Mouse (Mus musculus) gastrocnemius, adult 2 months (tissue): ENCODE data around the gene Ugt1a1. TPM values are rescaled to one million over a fixed set of nuclear protein-coding genes. Genes with fewer than 3 reads are reported as not detected.

Source experiments
- DNase-seq: peaks from one replicate; pipeline ENCODE4 v3.0.0; 2022
- H3K27ac ChIP-seq: fragments of 200-600 bp; 2 replicates; pipeline ENCODE4 v1.8.1; 2022; ENCODE audit warnings: mild to moderate bottlenecking
- H3K4me3 ChIP-seq: fragments of 200-600 bp; 2 replicates; pipeline ENCODE4 v1.8.1; 2022; ENCODE audit warnings: mild to moderate bottlenecking, moderate library complexity
- CTCF ChIP-seq: fragments of 200-600 bp; IDR thresholded peaks from 2 replicates; pipeline ENCODE4 v1.8.1; 2022; ENCODE audit warnings: antibody characterized with exemption, mild to moderate bottlenecking, moderate library complexity
- intact Hi-C: fragments of 180-260 bp; cut with DNase I; formaldehyde crosslinking; loops from one replicate; pipeline ENCODE4 v1.15.1; 2025
- total RNA-seq, 2 experiments: library from RNA; stranded (reverse); gene quantifications; 2 replicates each; pipeline ENCODE4 v1.2.3; 2021

Gene Ugt1a1
- total RNA-seq, 2 experiments from 2014 or later, result not detected

DNA sequence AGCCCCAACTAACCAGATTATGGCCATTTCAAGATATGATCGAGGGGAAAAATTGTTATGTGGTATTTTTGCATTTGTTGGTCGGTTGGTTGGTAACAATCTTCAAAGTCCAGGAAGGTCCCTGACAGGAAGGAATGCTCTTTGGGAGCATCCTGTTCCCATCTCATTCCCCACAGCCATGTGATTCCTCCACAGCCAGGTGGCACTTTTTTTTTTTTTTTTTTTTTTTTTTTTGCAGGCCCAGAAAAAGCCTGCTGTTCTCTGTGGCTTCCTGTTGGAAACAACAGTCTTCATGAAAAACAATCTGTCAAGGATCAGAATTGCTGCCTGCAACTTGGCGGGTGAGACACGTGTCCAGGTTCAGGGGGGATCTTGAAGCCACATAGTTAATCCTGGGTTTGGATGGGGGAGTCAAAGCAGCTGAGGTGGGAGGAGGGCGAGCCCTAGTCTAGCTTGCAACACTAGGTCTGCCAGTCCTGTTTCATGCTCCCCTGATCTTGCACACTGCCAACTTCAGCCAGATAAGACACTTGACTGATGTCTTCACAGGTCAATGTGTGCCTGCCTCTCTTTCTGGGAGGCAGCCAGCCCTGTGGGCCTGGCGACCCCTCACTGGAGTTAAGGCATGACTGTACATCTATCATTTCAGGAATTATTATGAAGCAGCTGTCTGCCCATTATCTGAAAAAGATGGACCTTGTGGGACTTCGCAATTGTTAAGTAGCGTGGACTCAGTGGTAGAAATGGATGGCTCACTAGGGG lies 47.3 kb downstream of the Ugt1a1 start:
- TF ChIP-seq CTCF, result no peak
- DNase-seq, result no peak
- Histone ChIP-seq H3K4me3 (no peak overlapping the region), H3K27ac (no peak overlapping the region)
- intact Hi-C loops, result no loop called here

DNA sequence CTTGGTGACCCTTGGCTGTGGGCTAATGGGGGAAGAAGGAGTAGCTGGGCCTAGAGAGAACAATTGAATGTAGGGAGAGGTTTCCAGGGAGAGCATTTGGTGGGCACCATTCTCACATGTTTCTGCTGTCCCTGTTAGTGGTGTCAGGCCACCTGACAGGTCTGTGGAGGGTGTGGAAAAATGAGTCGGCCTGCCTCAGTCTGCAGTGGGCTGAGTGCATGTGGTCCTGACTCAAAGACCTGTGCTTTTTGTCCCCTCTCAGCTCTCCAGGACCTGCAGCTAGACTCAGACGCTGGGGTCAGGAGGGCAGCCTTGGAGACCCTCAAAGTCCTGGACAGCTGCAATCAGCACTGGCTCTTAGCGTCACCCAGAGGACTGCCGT lies 47.9 kb downstream of the Ugt1a1 start:
- Histone ChIP-seq H3K27ac (no peak overlapping the region), H3K4me3 (no peak overlapping the region)
- intact Hi-C loops, result no loop called here
- TF ChIP-seq CTCF, result no peak
- DNase-seq, result no peak

DNA sequence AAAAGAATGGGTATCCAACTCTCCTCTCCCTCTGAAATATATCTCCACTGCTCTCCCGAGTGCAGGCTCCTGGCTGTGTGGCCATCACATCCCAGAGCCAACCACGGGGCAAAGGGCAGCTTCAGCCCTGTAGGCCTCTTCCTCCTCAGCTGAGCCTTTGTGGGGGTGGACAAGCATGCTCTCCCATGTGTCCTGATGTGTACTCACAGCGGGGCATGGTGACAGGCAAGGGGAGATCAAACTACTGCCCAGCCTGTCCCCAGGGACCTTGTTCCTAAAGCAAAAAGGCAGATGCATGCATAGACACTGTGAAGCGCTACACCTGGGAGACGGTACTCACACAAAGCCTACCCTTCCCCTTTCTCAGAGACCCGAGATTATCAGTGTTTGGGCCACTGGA lies 48.4 kb downstream of the Ugt1a1 start:
- Histone ChIP-seq H3K27ac (no peak overlapping the region), H3K4me3 (no peak overlapping the region)
- no peak for DNase-seq
- intact Hi-C loops, result no loop called here
- TF ChIP-seq CTCF, result no peak

DNA sequence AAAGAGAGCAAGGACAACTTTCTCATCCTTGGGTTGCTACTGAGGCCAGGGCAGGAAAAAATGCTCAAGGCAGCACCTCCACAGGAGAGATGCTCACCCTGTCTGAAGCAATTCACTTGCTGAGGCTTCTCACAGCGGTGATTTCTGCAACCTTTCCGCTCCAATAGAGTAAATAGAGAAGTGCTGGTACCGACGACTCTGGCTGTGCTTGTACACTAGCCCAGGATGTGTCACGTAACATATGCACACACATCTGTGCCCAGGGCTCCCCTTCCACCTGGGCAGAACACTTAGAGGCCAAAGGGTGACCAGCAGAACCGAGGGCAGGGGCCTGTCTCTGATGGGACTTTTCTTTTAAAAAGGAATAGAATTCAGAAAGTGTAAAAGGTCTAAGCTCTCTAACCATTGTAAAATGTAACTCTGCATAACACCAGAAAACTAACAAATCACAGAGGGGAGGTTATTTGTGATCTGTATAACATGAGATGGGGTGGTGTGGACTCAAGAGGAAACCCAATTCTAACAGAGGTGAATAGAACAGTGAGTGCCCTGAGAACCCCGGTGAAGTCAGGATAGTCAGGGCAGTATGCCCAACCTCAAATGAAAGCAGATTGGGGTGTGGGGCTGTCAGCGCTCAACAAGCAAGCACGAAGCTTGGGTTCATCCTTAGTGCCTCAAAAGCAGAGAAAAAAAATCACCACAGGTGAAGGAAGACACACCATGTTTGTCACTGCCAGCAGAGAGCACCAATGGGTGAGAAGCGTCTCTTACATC lies 49.0 kb downstream of the Ugt1a1 start:
- H3K27ac ChIP-seq, result no peak overlapping the region
- intact Hi-C loops, result no loop called here
- TF ChIP-seq CTCF, result no peak

DNA sequence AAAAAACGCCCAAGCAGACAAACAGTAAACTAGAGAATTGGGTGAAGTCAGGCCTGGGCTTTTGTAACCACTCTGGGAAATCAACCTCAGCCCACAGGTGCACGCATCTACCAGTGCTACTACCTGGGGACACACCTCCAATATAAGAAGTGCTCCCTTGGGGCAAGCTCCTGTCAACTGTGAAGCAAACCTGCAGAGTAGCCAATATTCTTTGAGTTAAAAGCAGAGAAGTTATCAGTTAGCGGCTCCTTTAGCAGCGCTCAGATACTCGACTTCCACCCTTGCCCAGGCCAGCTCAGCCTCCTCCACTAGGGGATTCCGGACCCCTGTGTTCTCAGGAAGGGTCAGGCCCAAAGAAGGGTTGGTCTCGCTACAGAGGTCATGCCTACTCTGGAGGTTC lies 49.9 kb downstream of the Ugt1a1 start:
- intact Hi-C loops, result no loop called here
- no peak for TF ChIP-seq CTCF
- Histone ChIP-seq H3K4me3 (no peak overlapping the region), H3K27ac (no peak overlapping the region)
- DNase-seq, result no peak

More for the DNA sequence above, 49.0 kb downstream of the Ugt1a1 start:
- no peak overlapping the region for H3K4me3 ChIP-seq
- DNase-seq, result no peak

DNA sequence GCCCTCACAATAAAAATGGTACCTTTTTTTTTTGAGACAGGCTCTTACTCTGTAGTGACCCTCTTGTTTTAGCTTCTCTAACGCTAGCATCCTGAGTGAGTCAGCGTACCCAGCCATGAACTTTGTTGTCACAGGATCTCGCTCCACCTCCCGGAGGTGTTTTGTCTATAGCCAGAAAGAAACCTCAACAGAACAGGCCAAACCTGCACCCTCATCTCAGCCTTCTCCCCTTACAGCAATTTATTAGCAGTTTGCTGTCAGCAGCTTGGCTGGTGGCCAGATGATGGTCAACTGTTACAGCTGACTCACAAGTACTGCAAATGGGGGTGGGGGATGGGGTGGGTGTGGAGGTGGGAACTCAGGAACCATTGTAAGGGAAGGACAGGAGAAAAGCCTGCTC lies 50.5 kb downstream of the Ugt1a1 start:
- H3K4me3 ChIP-seq, result no peak overlapping the region
- TF ChIP-seq CTCF, result no peak
- intact Hi-C loops, result no loop called here
- no peak for DNase-seq
- H3K27ac ChIP-seq, result no peak overlapping the region

DNA sequence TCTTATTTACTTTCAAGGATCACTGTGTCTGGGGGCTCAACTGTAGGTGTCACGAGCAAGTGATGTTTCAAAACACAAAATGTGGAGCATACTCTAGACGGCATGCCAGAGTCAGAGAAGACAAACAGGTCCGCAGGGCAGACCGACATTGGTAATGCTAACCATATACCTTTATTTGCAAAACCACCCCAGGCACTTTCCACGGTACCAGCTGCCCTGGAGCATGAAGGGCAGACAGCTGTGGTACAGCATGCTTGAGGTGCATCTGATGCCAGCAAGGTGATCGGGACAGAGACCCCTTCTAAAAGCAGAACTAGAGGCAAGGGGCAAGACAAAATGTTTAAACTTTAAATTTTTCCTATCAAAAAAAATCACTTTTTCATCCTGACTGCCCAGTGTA lies 51.2 kb downstream of the Ugt1a1 start:
- no peak for TF ChIP-seq CTCF
- no peak for DNase-seq
- intact Hi-C loops, result no loop called here
- Histone ChIP-seq H3K27ac (no peak overlapping the region), H3K4me3 (no peak overlapping the region)

DNA sequence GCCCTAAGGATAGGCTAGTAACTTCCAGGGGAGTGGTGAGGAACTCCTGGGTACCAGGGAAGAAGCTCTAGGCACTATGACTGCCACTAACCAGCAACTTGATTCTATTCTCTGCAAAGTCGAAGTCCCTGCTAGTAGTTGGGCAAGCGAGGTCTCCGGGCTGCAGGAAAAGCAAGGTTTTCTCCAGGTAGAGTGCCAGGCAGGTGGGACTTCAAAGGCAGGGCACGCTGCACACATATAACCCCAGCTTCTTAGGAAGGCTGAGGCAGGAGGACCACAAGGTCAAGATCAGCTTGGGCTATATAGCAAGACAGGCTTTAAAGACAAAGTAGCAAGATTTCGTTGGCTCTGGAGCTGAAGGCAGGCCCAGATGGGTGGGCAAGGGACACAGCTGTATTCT lies 52.0 kb downstream of the Ugt1a1 start:
- no peak for TF ChIP-seq CTCF
- no peak for DNase-seq
- Histone ChIP-seq H3K27ac (no peak overlapping the region), H3K4me3 (no peak overlapping the region)
- intact Hi-C loops, result no loop called here

DNA sequence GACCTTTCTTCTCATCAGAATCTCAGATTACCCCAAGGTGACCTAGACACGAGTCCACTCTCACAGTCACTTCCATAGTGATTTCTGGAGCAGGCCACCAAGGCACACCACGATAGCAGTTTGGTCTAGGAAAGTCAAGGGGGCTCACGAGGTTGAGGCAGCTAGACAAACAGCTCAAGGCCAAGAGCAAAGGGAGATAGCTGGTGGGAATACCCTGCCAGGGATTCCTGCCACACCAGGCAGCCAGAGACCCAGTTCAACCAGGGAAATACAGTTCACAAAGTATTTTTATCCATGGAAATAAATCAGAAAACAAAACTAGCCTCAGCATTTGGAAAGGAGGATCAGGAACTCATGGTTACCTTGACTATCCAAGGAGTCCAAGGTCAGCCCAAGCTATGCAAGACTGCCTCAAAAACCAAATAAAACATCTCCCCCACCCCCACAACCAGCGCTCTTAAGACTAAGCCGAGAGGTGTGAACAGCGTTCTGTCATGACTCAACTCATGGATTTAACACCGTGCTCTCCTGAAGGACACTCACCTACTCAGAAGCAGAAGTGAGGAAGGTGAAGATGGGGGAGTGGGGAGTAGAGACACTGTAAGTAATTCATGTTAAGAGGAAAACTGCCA lies 52.6 kb downstream of the Ugt1a1 start:
- H3K27ac ChIP-seq, result no peak overlapping the region
- intact Hi-C loops, result no loop called here
- H3K4me3 ChIP-seq, result no peak overlapping the region
- TF ChIP-seq CTCF, result no peak
- DNase-seq, result no peak

DNA sequence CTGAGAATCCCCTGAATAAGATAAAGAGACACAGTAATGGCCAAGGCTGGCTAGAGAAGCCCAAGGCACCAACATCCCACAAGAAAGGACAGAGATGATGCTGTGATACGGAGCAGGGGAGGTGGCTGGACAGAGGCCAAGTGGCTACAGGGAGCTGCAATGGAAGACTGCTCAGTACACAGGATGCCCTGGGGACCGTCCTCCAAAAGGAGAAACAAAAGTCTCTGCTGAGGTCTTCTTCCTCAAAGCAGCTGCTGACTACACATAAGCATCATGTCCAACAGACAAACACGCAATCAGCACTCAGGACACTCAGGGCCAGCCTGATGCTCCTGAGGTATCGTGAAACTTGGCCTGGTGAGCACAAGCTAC lies 53.1 kb downstream of the Ugt1a1 start:
- TF ChIP-seq CTCF, result no peak
- intact Hi-C loops, result no loop called here
- Histone ChIP-seq H3K4me3 (no peak overlapping the region), H3K27ac (no peak overlapping the region)
- no peak for DNase-seq

DNA sequence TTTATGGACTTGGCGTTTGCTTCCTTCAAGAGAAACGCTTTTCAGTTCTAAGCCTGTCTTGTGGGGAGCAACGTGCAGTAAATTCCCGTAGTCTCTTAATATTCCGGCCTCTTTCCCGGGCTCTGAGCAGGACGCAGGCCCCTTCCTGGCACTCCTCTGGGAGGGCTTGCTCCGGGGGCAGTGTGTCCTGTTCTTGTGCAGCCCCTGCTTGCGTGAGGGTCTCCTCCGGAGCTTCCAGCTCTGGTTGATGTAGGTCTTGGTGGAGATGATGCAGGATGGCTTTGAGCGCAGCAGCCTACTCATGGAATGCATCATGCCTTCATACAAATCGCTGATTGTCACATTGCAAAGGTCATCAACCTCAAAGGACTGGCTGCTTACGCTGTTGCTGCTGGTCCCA lies 54.4 kb downstream of the Ugt1a1 start:
- Histone ChIP-seq H3K4me3 (no peak overlapping the region), H3K27ac (no peak overlapping the region)
- DNase-seq, result no peak
- TF ChIP-seq CTCF, result no peak
- intact Hi-C loops, result no loop called here

DNA sequence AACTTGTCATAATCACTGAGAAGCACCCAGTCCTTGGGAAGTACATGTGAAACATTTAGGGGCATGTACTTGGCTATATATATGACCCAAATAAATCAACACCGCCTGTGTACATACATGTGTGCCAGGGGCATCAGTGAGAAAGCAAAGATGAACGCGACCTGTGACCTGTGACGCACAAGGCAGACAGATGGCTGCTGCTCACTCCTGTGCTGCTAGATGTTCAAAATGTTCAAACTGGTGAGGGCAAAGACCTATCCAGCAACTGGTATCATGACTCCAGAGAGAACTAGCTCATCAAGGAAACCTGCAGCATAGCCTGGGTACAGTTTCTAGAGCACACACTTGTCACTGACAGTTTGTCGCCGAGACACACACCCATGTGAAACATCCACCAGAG lies 55.7 kb downstream of the Ugt1a1 start:
- no peak overlapping the region for H3K4me3 ChIP-seq
- DNase-seq, result no peak
- intact Hi-C loops, result no loop called here
- H3K27ac ChIP-seq, result no peak overlapping the region
- no peak for TF ChIP-seq CTCF

DNA sequence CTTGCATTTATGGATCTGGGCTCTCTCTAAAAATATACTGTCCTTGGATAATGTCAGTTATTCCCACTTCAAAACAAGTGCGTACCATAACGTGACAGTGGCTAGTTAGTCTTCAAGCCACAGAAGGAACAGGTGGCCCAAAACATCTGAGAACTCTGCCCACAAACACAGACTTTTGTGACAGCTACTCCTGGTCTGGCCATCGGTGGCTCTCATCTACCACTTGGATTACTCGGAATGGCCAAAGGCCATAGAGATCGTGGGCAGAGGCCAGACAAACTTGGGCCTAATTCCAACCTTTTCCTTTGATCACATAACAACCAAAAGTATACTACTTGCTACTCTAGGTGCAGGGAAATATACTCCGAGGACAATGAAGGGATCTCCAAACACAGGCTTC lies 56.3 kb downstream of the Ugt1a1 start:
- no peak overlapping the region for H3K27ac ChIP-seq
- no peak for DNase-seq
- no peak overlapping the region for H3K4me3 ChIP-seq
- no peak for TF ChIP-seq CTCF
- intact Hi-C loops, result no loop called here

Other genes starting within 250 kb of the Ugt1a1 start
- gene Usp40, start 203.4 kb upstream of the Ugt1a1 start, total RNA-seq, result 10 to 100 TPM; 10.1 to 10.5 TPM
- not detected for gene Ugt1a10, start 156.6 kb upstream of the Ugt1a1 start, total RNA-seq
- gene Ugt1a9, start 141.2 kb upstream of the Ugt1a1 start, total RNA-seq, result not detected
- not detected for gene Ugt1a8, start 124.1 kb upstream of the Ugt1a1 start, total RNA-seq
- under 1 TPM in 1 of 2 experiments, not detected in 1; 0.59 TPM for gene Ugt1a7c, start 116.9 kb upstream of the Ugt1a1 start, total RNA-seq
- under 1 TPM; 0.17 to 0.46 TPM for gene Ugt1a6b, start 108.7 kb upstream of the Ugt1a1 start, total RNA-seq
- gene Ugt1a6a, start 77.2 kb upstream of the Ugt1a1 start, total RNA-seq, result under 1 TPM; 0.10 to 0.45 TPM
- under 1 TPM; 0.14 to 0.23 TPM for gene Ugt1a5, start 45.9 kb upstream of the Ugt1a1 start, total RNA-seq
- not detected for gene Ugt1a2, start 11.4 kb upstream of the Ugt1a1 start, total RNA-seq
- not detected for gene Dnajb3, start 6.2 kb upstream of the Ugt1a1 start, total RNA-seq
- not detected for gene Mroh2a, start 15.0 kb downstream of the Ugt1a1 start, total RNA-seq
- gene Hjurp, start 65.7 kb downstream of the Ugt1a1 start, total RNA-seq, result 1 to 10 TPM; 6.1 to 6.6 TPM
- not detected for gene Trpm8, start 65.7 kb downstream of the Ugt1a1 start, total RNA-seq
- not detected for gene Spp2, start 195.0 kb downstream of the Ugt1a1 start, total RNA-seq